Mouse (Mus musculus) heart, postnatal 0 days (tissue): ENCODE data around the gene Clybl.

Experiments used
- CTCF ChIP-seq: IDR thresholded peaks from 2 replicates; pipeline ENCODE4 v1.5.1; 2016; ENCODE audit warnings: antibody characterized with exemption, control low read depth, low read depth
- EP300 ChIP-seq: IDR thresholded peaks from 2 replicates; pipeline ENCODE4 v1.6.1; 2016; ENCODE audit warnings: antibody characterized with exemption, low read depth

- TF ChIP-seq CTCF (no peak), EP300 (no peak)
Observed at GRCm38 (mm10) chr14:122145374-122145773, 36.1 kb upstream of the Clybl start.
